Mouse (Mus musculus): ENCODE data around the gene Commd6. TPM values are rescaled to one million over a fixed set of nuclear protein-coding genes. Genes with fewer than 3 reads are reported as not detected.

Commd6 gene
- total RNA-seq, 2 experiments from 2014 or later: 29.3 to 30.5 TPM

Other genes with a start within 250 kb of the Commd6 start
- 10 to 100 TPM; 58.2 to 70.1 TPM for gene Tbc1d4, start 31.5 kb downstream of the Commd6 start, total RNA-seq (2021)
- 10 to 100 TPM; 28.9 to 30.3 TPM for gene Uchl3, start 13.3 kb upstream of the Commd6 start, total RNA-seq (2021)
- gene Gm9922, start 89.1 kb upstream of the Commd6 start, total RNA-seq (2021): 1 to 10 TPM in 1 of 2 experiments, under 1 TPM in 1; 0.68 to 1.2 TPM
- 100 to 1,000 TPM; 396 to 411 TPM for gene Lmo7, start 89.3 kb upstream of the Commd6 start, total RNA-seq (2021)

Data from heart, postnatal 25 days (tissue).